Mouse (Mus musculus): ENCODE data around the gene Bmp2k. TPM values are rescaled to one million over a fixed set of nuclear protein-coding genes. Genes with fewer than 3 reads are reported as not detected.
A peak's percentile ranks its signal among the peaks of the same experiment; 100 is the strongest.

Bmp2k gene
- 10 to 100 TPM in 1 of 2 experiments, 1 to 10 TPM in 1; 9.6 to 12.9 TPM for total RNA-seq (2021)
- long read RNA-seq, experiment 1, full-length matches to known transcripts: 12 of 13 reads
- long read RNA-seq, experiment 1, partial matches to known transcripts: 1 of 13 reads
- long read RNA-seq, experiment 1, other reads (novel, unspliced or antisense): 0 of 13 reads
- long read RNA-seq, experiment 2, full-length matches to known transcripts: 4 of 5 reads
- long read RNA-seq, experiment 2, partial matches to known transcripts: 0 of 5 reads
- long read RNA-seq, experiment 2, other reads (novel, unspliced or antisense): 1 of 5 reads

DNA sequence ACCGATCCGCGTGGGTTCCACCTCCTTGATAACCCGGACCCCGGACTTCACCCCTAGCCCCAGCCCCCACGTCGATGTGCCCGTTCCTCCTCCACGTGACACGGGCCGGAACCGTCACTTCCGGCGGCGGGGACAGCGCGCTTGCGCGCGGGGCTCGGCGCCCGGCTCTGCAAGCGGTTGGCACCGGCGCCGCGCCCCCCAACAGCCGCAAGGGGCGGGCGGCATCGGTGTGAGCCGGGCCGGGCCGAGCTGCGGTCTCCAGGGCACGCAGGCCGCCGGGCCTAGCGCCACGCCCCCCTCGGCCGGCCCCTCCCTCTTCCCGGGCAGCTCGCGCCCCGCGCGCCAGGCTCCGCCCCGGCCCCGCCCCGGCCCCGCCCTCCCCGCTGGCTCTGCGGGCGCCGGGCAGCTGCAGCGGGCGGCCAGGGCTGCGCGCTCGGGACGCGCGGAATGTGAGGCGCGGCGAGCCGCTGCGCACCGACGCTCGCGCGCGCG is at the start of gene Bmp2k:
Bmp2k (plus strand) TSS at position 380 of the 492 bp plus-strand sequence.
- no peak for TF ChIP-seq CTCF (IDR thresholded peaks at IDR 0.05)
- intact Hi-C loops (cut with DNase I): loop anchor here (5.0 kb wide), 1 partner anchor 60 kb away; no protein-coding TSS in a partner anchor
- peak within 1 kb of the TSS; percentile 100 for H3K27ac ChIP-seq
- DNase-seq: peak; percentile 98
- H3K4me3 ChIP-seq: peak within 1 kb of the TSS; percentile 96

DNA sequence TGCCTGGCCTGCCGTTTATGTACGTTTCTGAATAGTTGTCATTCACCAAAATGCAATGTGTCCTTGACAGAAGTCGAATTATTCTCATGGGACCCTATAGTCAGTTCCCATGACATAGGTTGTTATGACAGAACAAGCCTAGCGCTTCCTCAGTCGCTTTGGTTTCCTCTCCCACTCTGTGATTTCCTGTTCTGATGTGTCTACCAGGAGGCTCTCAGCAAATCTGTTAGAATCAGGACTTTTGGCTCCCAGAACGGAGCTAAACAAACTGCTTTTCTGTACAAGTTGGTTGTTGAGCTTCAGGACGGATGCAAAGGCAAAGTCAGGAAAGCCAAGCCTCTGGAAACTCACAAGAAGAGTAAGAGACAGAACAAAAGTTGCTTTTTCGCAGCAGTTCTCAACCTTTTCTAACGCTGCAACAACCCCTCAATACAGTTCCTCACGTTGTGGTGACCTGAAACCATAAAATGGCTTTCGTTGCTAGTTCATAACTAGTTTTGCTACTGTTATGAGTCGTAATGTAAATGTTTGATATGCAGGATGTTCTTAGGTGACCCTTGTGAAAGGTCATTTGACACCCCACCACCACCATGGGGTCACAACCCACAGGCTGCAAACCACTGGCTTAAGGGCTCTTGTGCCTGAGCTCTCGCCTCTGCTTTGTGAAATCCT is 48.5 kb upstream of the Bmp2k start:
- intact Hi-C loops (cut with DNase I): no loop called here
- Histone ChIP-seq H3K27ac (0 out of 2 replicates have a peak overlapping the region, but pooled peaks have one; percentile 57), H3K4me3 (no peak overlapping the region)
- DNase-seq: no peak
- no peak for TF ChIP-seq CTCF (IDR thresholded peaks at IDR 0.05)

DNA sequence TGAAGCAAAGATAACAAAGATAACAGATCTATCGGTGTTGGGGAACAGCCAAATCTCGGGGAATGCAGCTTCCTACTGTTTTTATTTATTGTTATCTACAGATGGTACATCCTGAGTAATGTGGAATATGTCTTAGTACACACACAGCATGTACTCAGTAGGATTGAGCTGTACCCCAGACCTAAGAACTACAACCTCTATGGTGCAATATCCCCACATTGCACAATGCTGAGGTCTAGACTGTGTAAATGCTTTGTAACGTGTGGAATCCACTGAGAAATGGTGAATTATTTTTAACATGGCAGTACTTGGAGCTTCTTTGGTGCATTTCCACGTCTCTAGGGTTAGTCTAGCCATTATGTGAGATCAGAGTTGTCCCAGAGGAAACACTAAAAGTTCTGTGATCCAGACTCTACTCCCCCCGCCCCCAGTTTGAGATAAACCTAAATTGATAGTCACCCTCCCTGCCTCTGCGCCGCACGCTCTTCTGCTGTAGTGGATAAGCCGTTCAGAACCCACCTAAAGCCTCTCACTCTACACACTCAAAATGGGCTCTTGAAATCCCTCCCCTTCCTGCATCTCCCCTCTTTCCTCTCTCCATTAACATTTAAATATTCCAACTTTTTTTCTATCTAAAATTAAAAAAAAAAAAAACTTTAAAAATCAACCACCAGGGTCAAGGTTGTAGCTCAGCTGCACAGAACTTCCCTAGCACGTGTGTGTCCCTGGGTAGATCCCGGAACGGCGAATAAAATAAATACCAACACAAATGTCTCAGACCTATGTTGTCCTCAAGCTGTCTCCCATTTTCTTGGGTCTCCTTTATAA is 47.4 kb upstream of the Bmp2k start:
- no peak for DNase-seq
- Histone ChIP-seq H3K27ac (no peak overlapping the region), H3K4me3 (no peak overlapping the region)
- intact Hi-C loops (cut with DNase I): loop anchor here (5.0 kb wide), 1 partner anchor 42 kb away; no protein-coding TSS in a partner anchor
- TF ChIP-seq CTCF (IDR thresholded peaks at IDR 0.05): no peak

DNA sequence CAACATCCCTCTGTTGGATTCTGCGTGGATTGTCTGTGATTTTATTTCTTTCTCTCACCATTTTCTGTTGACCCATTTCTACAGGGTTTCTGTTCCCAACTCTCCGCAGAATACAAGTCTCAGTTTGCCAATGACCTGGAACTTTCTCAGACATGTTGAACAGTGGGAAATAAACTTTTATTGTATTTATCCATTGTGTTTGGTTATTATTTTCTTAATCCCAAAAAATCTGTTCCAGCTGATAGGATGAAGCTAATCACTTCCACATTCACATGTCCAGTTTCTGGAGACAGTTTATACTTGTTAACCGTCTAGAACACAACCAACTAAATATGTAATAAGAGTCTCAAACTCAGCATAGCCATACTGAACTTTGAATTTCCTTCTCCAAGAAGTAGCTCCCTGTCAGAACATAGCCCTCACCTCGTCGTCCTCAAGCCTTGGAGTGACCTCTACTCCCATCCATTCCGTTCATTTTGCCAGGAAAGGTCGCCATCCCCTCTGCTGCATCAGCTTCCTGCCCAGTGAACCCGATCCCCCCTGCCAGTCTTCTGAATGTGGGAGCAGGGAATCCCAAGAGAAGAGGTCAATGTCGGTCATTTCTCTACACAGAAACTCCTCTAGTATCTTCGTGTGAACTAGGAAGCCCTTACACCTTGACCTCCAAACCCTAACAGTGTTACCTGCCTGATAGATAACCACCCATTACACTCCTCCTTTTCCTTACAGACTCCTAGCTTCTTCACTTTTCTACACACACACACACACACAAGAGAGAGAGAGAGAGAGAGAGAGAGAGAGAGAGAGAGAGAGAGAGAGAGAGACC is 46.6 kb upstream of the Bmp2k start:
- intact Hi-C loops (cut with DNase I): loop anchor here (5.0 kb wide), 1 partner anchor 41 kb away; no protein-coding TSS in a partner anchor
- H3K4me3 ChIP-seq: no peak overlapping the region
- TF ChIP-seq CTCF (IDR thresholded peaks at IDR 0.05): no peak
- DNase-seq: no peak
- no peak overlapping the region for H3K27ac ChIP-seq

DNA sequence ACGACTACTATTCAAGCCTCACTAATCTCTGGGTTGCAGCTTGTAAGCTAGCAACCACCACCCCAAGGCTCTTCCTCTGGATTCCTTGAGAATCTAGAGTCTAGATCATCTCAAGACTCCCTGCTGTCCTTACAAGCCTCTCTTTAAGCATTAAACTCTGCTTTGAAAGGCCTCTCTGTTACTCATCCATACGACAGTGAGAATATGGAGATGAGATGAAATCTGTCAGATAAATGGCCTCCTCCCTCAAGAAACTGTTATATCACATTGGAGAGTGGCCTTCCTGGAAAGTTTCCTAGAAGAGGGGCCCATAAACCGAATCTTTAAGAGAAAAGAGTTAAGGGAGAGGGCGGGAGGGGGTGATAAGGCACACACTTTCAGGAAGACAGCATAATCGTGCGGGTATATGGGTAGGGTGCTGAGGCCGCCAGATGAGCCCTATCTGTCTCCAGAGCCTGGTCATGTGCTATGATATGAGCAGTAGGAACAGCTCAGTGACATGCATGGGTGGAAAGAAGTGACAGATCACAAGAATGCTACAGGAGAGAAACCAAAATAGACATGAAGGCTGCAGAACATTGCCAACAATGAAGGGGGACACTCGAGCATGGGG is 45.9 kb upstream of the Bmp2k start:
- H3K27ac ChIP-seq: no peak overlapping the region
- TF ChIP-seq CTCF (IDR thresholded peaks at IDR 0.05): no peak
- no peak overlapping the region for H3K4me3 ChIP-seq
- DNase-seq: no peak
- intact Hi-C loops (cut with DNase I): loop anchor here (5.0 kb wide), 1 partner anchor 41 kb away; no protein-coding TSS in a partner anchor

DNA sequence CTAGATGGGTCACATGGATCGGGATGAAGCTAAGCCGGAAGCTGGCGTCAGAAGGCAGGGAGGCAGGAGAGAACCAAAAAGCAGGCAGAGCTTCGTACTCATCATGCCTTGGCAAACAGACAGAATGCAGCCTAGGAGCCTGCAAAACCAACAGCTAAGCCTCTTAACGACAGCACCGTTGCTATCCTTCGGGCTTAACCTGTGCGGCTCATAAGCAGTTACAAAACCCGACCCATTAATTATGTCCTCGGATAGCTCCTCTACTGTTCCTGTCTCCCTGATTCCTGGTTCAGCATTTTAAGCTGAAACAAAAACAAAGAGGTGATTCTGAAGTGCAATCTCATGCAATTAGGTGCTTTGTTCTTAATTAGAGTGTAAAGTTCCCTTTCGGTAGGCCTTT is 43.4 kb upstream of the Bmp2k start:
- Histone ChIP-seq H3K4me3 (peak overlapping the region; percentile 28), H3K27ac (no peak overlapping the region)
- TF ChIP-seq CTCF (IDR thresholded peaks at IDR 0.05): no peak
- intact Hi-C loops (cut with DNase I): loop anchor here (5.0 kb wide), 1 partner anchor 38 kb away; no protein-coding TSS in a partner anchor
- DNase-seq: peak; percentile 18

DNA sequence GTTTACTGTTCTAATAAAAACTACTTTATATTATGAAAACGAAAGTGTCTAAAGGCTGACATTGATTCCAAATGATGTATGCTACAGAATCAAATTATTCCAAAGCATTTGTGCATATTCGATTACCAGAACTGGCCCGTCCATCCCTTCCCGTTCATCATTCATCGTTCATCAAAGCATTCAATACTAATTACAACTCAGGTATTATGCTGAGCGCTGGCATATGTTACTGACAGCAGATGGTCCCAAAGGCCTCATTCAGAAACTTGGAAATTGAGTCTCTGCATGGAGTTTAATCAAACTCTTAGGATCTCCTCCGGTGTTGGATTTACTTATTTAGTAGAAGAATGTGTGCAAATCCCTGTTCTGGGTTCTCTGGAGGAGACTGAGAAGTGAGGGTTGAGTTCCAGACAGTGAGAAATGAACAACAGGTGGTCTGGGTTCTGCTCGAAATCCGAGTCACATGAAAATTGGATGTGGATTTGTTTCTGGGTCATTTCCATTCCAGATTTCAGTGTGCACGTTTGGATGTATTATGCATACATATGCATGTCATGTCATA is 42.9 kb upstream of the Bmp2k start:
- Histone ChIP-seq H3K4me3 (peak overlapping the region; percentile 28; the same call in 1 of the 2 replicates), H3K27ac (no peak overlapping the region)
- TF ChIP-seq CTCF (IDR thresholded peaks at IDR 0.05): no peak
- DNase-seq: no peak
- intact Hi-C loops (cut with DNase I): loop anchor here (5.0 kb wide), 1 partner anchor 38 kb away; no protein-coding TSS in a partner anchor

DNA sequence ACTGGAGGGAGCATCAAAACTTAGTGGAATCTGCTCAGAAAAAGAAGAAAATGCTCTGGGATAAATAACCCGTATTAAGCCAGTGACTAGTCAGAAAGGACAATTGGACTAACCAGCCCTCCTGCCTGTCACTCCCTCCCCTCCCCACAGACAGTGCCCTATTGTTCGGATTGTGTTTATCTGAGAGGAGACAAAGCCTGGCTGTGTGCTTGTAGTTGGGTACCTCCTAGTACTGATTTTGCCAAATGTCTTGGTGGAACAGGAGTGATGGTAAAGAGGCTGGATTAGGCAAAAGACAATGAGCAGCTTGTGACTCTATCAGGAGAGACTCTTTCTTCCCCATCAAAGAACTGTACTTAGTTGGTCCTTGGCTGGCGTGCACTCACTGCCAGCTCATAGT is 40.6 kb upstream of the Bmp2k start:
- Histone ChIP-seq H3K4me3 (no peak overlapping the region), H3K27ac (no peak overlapping the region)
- intact Hi-C loops (cut with DNase I): no loop called here
- no peak for DNase-seq
- TF ChIP-seq CTCF (IDR thresholded peaks at IDR 0.05): no peak

DNA sequence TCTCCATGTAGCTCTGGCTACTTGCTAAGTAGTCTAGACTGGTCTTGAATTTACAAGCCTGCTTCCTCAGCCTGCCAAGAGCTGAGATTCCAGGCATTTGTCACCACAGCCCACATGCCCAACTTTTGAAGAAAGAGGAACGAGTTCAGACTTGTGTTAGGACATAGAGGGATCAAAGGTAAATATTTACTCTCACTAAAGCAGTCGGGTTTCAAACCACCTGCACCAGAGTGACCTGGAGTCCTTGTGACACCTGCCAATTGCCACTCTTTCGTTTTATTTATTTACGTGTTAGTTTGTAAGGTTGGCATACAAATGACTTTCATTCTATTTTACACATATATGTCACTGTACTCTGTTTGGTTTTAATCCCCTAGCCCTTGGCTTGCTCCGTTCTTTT is 36.4 kb upstream of the Bmp2k start:
- no peak overlapping the region for H3K4me3 ChIP-seq
- intact Hi-C loops (cut with DNase I): no loop called here
- H3K27ac ChIP-seq: no peak overlapping the region
- DNase-seq: no peak
- TF ChIP-seq CTCF (IDR thresholded peaks at IDR 0.05): no peak

DNA sequence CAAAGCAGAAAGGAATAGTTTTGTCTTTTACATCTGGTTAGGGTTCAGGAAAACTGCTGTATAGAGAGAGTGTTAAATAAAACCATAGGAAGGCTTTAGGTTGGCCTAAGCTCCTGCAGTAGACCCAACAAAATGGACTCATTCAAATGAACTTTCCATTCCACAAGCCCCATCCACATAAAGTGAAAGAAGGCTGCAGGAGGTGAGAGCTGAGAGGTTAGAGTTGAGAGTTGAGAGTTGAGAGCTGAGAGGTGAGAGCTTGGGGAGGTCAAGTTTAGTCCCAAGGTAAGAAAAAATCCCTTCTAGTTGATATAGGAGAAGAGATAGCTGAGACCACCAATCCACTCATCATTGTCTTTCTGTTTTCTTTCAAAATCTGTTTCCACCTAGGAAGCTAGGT is 35.6 kb upstream of the Bmp2k start:
- no peak overlapping the region for H3K27ac ChIP-seq
- TF ChIP-seq CTCF (IDR thresholded peaks at IDR 0.05): no peak
- H3K4me3 ChIP-seq: no peak overlapping the region
- no peak for DNase-seq
- intact Hi-C loops (cut with DNase I): no loop called here

Measured in gastrocnemius, adult 2 months (tissue).